Mouse (Mus musculus) adrenal gland, adult (tissue): Measurements from ENCODE around the gene 1700020L24Rik.
A peak's percentile ranks its signal among the peaks of the same experiment; 100 is the strongest.

Source experiments
- DNase-seq, 2 experiments: peaks; one replicate each; pipeline ENCODE4 v3.0.0; 2022 to 2023; ENCODE audit warnings: low spot score in 1 of 2; ENCODE audit not compliant: inconsistent age in 2 of 2

1700020L24Rik gene

DNA sequence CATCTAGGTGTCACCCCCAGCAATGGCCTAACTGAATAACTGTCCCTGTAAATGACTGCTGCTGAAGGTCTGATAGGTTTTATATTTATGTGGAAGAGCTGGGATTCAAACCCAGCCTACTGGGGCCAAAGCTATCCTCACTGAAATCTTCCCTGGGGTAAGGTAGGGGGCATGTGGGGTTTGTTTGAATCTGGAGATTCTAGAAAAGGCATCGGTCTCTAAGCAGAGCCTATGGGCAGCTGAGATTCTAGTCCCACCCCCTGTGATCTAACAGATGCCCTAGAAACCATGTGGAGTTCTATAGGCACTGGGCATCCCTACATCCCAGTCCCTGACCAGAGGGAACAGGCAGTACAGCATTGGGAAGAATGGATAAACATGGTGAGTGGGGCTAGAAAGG, at the start of gene 1700020L24Rik:
Gene 1700020L24Rik (plus strand): TSS at position 301 of the 400 bp plus-strand sequence.
- DNase-seq = no peak

DNA sequence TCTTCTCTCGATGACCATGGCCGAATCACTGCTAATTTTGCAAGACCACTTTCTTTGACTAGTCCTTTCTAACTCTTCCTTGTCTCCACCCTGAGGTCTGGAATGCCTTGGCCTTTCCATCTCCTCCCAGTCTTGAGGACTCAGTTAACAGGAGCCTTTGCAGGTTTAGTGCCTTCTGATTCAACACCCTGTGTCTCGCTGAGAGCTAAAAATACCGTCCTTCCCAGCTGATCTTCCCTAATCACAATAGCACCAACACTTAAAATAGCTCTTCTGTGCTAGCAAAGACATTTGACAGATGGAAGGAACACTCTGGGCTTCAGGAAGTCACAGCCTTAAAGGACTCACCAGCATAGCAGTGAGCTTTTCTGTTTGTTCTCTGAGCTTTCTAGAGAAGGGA, 44.4 kb upstream of the 1700020L24Rik start:
- no peak for DNase-seq

DNA sequence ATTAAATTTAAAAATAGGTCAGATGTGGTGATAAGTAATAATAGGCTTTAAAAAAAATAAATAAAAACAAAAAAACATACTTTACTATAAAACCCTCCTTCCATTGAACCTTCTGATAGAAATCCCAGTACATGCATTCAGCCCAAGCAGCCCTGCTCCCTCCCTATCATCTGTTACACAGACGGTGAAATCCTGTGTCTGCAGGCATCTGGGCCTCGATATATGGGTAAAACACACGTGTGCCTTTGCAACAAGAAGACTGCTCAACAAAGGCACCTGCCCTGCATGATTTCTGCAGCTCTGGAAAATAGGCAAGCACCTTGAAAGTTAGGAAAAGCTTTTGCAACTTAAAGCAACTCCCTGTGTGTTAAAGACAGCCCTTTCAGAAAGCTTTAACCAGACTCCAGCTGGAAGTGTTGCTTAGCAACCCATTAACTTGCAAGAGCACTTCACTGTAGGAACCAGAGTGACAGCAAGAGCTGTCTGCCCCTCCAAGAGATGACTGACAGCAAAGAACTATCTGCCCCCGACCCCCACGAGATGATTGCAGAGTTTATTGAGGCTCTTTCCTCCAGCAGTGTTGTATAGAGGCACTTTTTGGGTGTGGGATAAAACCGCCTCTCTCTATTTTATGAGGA, 42.6 kb upstream of the 1700020L24Rik start:
- DNase-seq = no peak

DNA sequence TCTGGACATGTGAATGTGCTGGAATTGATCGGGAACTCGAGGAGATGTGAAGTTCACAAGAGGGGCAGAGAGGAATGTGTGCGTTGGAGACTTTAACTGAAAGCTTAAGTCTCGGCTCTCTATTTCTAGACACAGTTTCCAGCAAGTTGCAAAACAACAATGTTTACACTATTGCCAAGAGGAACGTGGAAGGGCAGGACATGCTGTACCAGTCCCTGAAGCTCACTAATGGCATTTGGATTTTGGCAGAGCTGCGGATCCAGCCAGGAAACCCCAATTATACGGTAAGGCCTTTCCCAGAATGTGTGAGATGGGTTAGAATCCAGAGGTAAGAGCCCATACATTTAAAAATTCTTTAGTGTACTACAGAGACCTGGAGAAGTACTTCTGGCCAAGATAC, 39.9 kb upstream of the 1700020L24Rik start:
- no peak for DNase-seq

DNA sequence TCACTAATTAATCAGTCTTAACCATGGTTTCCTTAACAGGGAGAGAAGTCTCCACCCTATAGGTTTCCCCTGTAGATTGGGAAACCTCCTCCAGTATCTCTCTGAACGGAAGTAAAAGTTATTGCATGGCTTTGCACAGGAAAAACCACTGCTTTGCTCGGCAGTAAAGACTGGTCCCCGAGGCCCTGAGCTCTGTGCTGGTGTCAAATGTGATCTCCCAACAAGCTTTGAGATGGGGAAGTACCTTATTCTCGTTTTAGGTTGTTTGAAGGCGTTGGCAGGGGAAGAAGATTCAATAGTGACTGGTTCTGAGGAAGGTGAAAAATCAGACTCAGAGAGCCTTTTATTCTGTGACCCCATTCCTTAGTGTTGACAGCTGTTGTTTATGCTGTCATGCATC, 38.8 kb upstream of the 1700020L24Rik start:
- no peak for DNase-seq

DNA sequence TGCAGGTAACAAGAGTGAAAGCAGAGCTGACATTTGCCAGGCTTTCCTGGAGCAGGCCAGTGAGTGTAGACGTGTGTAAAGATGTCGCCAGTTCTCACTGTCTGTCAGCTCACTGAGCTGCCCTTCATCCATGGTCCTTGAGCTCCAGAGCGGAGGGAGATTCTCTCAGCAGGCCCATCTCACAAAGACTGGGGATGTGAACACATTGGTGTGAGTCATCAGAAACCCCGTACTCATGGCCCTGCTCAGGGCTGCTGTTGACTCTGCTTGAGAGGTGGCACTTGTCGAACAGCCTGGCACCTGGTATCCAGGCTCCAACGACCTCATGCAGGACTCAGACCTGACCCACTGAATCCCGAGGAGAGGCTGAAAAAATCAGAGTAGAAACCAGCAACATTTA, 33.7 kb upstream of the 1700020L24Rik start:
- DNase-seq = peak in 1 of 2 experiments; percentile 55

DNA sequence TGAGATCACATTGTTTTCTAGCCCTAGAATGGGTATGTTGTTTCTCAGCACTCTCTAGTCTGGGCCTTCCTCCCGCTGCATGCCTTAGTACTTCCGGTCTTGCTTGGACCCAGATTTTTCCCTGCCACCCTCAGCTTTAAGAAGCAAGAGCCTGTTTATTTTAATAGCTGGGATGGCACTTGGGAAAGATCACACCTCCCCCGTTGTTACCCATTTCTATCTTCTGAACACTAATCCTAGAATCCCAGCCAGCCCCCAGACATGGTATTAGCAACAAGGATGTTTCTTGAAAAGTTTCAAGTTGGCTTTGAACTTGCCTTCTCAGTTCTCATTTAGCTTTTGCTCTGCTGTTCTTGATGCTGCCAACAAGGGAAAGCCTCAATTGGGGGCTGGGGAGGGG, 31.1 kb upstream of the 1700020L24Rik start:
- DNase-seq = no peak

DNA sequence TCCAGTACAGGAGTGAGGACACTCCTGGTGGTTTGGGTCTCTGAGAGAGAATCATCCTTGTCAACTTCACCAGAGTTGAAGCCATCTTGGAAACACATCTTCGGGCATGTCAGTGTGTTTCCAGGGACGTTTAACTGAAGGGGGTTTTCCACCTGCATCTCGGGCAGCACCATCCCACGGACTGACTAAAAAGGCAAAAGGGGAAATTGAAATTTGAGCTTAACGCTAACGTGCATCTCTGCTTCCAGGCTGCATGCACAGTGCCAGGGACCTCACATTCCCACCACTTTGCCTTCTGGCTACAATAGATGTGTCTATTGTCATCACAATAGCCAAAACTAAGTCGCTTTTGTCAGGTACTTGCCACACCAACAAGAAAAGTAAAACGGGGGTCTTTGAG, 29.2 kb upstream of the 1700020L24Rik start:
- no peak for DNase-seq

DNA sequence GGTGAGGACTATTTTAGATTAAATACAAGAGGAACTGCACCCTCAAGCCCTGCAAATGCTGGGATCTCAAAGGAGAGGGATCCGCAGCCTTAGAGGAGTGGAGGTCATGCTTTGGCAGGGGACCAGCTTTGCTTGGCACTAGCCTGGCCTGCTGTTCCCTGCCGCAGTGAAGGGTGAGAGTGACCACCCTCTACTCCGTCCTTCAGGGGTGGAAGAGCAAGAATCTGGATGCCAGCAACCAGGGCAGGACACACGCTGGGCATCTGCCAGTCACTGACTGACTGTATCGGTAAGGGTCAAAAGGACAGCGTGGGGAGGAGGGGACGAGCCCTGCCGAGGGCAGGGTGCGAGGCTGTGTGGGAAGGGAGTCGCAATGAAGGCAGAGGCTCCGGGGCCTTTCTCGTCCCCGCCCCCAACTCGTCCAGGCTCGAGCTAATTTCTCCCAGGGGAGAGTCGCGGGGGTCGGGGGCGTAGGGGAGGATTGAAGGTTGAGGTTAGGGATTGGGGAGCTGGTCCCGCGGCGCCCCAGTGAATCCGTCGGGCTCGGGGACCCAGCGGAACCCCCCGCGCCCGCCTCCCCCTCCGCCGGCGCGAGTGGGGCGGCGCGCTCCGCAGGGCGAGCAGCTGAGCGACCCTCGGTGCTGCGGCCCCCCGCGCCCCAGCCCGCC, 28.3 kb upstream of the 1700020L24Rik start, which contains the start of gene Rasl10b:
Gene Rasl10b (plus strand): TSS at position 51 of the 668 bp plus-strand sequence.
- peak; percentile 49 to 78 for DNase-seq

DNA sequence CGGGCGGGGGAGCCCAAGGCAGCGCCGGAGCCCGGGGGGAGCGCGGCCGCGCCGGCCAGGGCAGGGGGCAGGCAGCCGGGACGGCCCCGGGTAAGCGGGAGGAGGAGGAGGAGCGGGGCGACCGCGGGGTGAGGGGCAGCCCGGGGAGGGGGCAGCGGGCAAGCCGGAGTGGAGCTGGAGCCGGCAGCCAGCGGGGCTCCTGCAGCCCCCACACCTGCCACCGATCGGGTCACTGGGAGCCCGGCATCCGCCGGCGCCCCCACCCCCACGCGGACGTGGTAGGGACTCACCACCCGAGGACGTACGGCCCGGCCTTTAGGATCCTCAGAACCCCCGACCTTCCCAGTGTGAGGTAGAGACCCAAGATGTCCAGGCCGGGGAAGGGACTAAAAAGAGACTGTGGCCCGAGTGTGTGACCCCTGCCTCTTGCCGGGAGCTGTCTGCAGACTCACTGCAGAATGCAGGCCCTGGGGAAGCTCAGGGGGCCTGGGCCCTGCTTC, 27.6 kb upstream of the 1700020L24Rik start:
- DNase-seq = peak; percentile 22 to 70

DNA sequence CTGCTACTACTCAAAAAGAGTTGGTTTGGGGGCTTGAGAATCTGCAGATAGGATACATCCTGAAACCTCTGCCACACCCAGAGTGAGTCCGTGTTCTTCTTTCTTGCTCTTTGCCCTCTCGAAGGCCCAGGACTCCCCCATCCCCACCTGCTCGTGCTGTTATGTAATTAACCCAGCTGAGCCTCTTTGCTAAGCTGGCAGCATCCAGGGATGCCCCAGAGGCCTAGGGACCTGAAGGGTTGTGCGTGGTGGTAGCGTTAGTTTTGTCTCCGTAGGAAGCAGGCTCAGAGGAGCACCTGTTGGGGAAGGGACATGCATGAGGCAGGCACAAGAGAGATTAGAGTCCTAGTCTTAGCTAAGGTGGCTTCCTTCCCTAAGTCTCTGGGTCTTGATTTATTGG, 27.0 kb upstream of the 1700020L24Rik start:
- DNase-seq = no peak

DNA sequence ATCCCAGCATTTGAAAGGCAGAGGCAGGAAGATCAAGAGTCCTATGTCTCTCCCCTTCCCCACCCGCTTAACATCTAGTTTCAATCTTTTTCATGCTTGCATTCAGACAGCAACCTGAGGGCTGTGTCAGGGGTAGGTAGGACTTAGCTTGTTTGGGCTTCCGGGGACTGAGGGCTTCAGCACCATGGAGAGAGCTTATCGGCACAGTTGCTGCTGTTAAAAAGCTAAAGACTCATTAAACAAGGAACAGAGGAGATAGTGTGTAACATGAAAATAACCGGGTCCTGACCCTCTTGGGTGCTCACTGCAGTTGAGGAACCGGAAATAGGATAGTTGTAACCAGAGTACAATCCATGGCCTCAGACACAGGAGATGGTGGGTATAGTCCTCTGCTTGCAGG, 20.4 kb upstream of the 1700020L24Rik start:
- DNase-seq = peak; percentile 67 to 88

DNA sequence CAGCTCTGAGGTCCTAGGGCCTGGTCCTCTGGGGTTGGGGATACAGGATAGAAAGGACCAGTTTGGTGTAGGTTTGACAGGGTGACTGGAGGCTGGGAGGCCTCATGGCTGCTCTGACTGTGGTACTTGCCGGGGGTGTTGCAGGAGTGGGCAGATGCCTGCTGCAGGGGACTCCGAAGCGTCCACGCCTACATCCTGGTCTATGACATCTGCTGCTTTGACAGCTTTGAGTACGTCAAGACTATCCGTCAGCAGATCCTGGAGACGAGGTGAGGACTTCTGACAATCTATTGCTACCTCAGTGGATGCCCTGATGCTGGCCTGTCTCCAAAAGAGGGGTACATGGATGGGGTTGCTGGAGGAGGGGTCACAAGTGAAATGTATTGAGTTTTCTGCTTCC, 19.8 kb upstream of the 1700020L24Rik start:
- no peak for DNase-seq

DNA sequence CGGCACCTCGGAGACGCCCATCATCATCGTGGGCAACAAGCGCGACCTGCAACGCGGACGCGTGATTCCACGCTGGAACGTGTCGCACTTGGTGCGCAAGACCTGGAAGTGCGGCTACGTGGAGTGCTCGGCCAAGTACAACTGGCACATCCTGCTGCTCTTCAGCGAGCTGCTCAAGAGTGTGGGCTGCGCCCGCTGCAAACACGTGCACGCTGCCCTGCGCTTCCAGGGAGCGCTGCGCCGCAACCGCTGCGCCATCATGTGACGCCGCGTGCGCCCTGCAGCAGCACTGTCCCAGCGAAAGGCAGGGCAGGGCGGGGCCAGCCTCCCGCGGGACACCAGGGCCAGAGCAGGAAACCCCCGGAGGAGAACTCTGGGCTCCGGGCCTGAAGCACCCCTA, 18.9 kb upstream of the 1700020L24Rik start:
- no peak for DNase-seq

DNA sequence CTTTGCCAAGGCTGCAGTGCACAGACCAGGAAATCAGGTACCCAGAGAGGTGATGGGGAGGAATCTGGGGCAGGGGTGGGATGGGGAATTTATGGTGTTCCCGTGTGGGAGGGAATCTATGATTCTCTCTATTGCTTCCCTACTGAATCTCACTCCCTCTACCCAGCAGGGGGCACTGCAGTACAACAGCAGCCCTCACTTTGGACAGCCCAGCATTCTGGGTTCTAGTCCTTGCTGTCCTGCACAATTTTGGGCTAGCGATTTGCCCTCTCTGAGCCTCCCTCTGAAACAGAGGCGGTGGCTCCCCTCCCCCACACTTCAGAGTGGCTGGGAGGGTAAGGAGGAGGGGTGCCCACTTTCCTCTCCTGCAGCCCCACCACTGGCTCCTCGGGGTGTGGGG, 17.1 kb upstream of the 1700020L24Rik start:
- DNase-seq = no peak

DNA sequence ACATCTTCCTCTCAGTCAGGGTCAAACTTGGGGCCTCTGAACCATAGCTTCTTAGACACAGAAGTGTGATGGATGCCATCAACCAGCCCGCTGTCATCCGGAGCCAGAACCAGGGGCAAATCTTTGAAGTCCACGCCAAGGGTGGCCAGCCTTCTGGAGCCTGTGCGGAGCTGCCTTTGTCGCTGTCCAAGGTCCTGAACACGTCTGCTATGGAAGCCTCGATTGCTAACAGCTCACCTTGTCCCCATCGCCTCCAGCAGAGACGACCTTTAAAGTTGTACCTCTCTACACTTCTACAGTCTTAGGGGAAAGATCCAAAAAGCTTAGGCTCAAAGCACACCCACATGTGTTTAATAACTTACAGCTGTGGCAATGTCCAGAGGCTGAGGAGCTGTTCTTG, 16.2 kb upstream of the 1700020L24Rik start:
- DNase-seq = peak; percentile 71 to 90

DNA sequence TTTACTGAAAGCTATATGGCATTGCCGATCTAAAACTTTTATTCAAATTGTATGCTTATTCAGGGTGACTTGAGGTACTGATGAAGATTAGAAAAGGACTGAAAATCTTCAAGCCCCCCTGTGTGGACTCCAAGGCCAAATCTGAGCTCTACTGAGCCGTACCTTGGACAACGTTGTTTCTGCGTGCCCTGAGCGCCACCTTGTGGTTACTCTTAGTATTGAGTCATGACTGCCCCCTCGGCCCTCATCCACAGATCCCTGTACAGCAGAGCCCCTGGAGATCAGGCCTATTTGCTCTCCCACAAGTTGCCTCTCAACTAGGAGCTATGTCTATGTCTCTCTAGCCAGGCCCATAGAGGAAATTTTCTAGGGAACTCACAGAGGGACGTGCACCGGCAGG, 12.8 kb upstream of the 1700020L24Rik start:
- DNase-seq = peak; percentile 56 to 93

DNA sequence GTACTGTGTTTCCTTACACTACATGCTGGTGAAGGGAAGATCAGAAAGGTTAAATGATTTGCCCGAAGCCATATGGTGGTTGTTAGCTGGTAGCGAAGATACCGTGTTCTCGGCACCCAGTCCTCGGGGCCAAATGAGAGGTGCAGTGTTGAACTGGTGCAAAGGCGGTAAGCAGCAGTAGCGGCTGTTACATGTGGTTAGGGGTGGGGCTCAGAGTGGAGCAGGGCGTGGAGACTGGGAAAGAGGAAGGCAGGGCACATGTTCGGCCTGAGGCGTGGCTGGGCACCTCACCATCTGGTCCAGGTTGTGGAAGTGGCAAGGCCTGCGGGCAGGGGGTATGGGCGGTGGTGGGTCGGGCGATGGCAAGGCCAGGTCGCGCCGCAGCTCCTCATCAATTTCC, 10.5 kb upstream of the 1700020L24Rik start:
- peak in 1 of 2 experiments; percentile 52 for DNase-seq

DNA sequence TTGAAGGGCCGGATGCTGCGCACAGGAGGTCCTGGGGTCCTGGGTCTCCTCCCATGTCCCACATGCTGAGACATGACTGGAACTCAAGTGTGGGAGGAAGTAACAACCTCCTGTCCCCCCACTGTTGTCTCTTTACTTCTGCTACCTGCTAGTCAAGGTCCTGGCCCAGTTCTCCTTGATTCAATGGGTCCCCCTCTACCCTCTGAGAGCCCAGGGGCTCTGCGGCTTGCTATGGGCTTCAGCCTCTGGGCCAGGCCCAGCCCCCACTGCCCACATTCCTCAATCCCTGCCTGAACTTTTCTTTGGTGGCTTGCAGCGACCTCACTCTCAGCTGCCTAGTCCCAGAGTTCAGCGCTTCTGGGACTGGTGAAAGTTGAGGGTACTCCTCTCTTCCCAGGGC, 8.1 kb upstream of the 1700020L24Rik start, which contains the start of gene Gas2l2:
Gene Gas2l2 (minus strand): TSS at position 101 of the 400 bp plus-strand sequence.
- DNase-seq = no peak

DNA sequence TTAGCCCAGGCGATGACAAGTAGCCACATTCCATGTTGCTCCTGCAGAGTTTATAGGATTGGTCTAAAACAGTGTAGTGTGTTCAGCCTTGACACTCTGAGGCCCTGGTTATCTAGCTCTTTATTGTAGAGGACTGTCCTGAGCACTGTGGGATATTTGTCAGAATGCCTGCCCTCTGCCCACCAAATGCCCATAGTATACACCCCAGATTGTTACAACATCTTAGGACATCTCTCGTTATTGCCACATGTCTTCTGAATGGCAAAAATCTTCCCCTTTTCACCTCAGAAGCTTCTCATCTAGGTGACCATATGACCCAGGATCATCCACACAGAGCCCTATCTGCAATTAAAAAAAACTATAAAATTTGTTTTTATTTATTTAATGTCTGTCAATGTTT, 4.9 kb upstream of the 1700020L24Rik start:
- no peak for DNase-seq

DNA sequence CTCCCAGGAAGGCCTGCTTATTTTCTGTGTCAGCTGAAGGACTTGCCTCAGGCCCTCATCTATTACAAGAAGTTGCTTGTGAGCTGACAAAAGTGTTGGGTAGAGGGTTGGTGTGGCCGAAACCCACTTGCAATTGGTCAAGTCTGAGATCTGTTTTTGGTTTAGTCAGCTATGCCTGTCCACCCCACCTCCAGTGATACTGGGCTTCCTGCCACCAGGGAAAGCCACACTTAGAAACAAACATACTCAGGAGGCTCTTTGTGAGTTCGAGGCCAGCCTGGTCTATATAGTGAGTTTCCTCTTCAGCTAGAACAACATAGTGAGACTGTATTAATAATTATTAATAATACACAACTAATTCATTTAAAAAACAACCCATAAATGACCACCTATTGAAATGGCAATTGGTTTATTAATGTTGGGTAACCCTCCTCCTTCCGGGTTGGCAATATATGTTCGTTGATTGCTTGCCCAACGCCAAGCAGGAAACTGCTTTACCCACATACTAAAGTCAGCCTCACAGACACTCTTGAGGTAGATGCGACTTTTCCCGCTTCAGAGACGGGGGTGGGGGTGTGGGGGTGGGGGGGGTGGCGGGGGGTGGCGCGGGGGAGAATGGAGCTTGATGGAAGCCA, 2.1 kb downstream of the 1700020L24Rik start:
- DNase-seq = peak in 1 of 2 experiments; percentile 27
